Mouse (Mus musculus) neural tube, embryonic 13.5 days (tissue): ENCODE measurements around the gene Ppp1r14c. TPM values are rescaled to one million over a fixed set of nuclear protein-coding genes. Genes with fewer than 3 reads are reported as not detected.

ENCODE experiments used
- ATAC-seq: fragments of 200-750 bp; cut with Nextera tagmentation; 2 replicates; pipeline ENCODE4 v1.8.0; 2017; ENCODE audit warnings: low read depth, mild to moderate bottlenecking, moderate TSS enrichment, moderate library complexity
- H3K27ac ChIP-seq: fragments of 300-500 bp; sonication (generic); replicated peaks from 2 replicates; pipeline ENCODE4 v1.5.1; 2015; ENCODE audit warnings: moderate library complexity, mild to moderate bottlenecking, inconsistent platforms
- H3K27me3 ChIP-seq: fragments of 300-500 bp; sonication (generic); 2 replicates; pipeline ENCODE4 v1.6.1; 2015; ENCODE audit warnings: mild to moderate bottlenecking, inconsistent platforms
- H3K36me3 ChIP-seq: fragments of 300-500 bp; sonication (generic); 2 replicates; pipeline ENCODE4 v1.6.1; 2015; ENCODE audit warnings: mild to moderate bottlenecking, inconsistent platforms
- H3K4me1 ChIP-seq: fragments of 300-500 bp; sonication (generic); replicated peaks from 2 replicates; pipeline ENCODE4 v1.6.1; 2015; ENCODE audit warnings: inconsistent platforms
- H3K4me2 ChIP-seq: fragments of 300-500 bp; sonication (generic); 2 replicates; pipeline ENCODE4 v1.6.1; 2015; ENCODE audit warnings: inconsistent platforms, mild to moderate bottlenecking, moderate library complexity
- H3K4me3 ChIP-seq: fragments of 300-500 bp; sonication (generic); 2 replicates; pipeline ENCODE4 v1.5.1; 2015; ENCODE audit warnings: mild to moderate bottlenecking, inconsistent platforms
- H3K9ac ChIP-seq: fragments of 300-500 bp; sonication (generic); 2 replicates; pipeline ENCODE4 v1.6.1; 2015; ENCODE audit warnings: moderate library complexity, mild to moderate bottlenecking, inconsistent platforms
- H3K9me3 ChIP-seq: fragments of 300-500 bp; sonication (generic); 2 replicates; pipeline ENCODE4 v1.6.1; 2016; ENCODE audit warnings: inconsistent platforms
- WGBS: fragments of 180-500 bp; shearing (Covaris S2); methylation state at CpG from one replicate; pipeline ENCODE4 v1.1.7; 2015; 5-methylcytosine and 5-hydroxymethylcytosine counted together
- polyA plus RNA-seq: library from polyadenylated mRNA; unstranded; fragments of >200 nt; fragmentation: Nextera tagmentation; extraction: Ambion mirVana; gene quantifications from 2 replicates; pipeline ENCODE4 v1.2.1, GENCODE M21; 2015

The Ppp1r14c gene
- polyA plus RNA-seq, result 42.2 and 47.1 TPM in 2 replicates

DNA sequence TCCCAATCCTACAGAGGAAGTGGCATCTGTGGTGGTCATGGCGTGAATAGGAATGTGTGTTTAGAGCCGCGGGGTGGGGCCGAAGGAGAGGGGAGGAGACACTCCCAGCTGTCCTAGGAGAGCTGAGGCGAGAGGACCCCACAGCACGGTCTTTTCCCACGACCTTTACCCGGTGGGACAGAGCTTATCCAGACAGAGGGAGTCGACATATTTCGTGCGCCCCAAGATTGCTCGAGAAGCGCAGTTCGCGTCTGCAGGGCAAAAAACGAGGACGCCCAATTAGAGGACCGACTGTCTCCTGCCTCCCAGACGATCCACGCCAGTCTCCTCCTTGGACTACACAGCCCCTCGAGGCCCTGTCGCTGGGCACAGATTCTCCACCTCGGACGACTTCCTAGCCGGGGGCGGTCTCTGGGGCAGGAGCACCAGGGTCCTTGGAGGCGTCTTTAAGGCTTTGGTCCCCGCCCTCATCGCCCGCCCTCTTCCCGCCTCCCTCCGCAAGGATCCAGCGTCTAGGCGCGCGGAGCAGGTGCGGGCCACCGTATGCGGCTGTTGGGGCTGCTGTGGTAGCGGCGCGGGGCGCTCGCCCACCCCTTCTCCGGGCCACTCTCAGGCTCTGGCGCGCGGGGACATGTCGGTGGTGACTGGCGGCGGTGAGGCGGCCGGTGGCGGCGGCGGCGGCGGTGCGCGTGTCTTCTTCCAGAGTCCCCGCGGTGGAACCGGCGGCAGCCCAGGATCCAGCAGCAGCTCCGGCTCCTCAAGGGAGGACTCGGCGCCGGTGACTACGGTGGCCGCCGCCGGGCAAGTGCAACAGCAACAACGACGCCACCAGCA lies at the start of gene Ppp1r14c:
Gene Ppp1r14c, plus strand, starts transcription at position 22 of the 834 bp plus-strand sequence.
- H3K27ac ChIP-seq, result peak within 1 kb of the TSS; percentile 87
- WGBS, result under 1% methylated on average over 73 of the region's 74 CpGs
- ATAC-seq, result peak; percentile 93
- 0 out of 2 replicates have a peak, but pooled peaks cover 5% of the 10 kb centered on the region for H3K27me3 ChIP-seq
- H3K4me1 ChIP-seq, result peaks cover 18% of the 10 kb centered on the region
- H3K36me3 ChIP-seq, result no peaks in the 10 kb centered on the region
- H3K4me2 ChIP-seq, result peak within 1 kb of the TSS; percentile 78
- H3K9ac ChIP-seq, result peak within 1 kb of the TSS; percentile 76
- H3K4me3 ChIP-seq, result peak within 1 kb of the TSS; percentile 69
- H3K9me3 ChIP-seq, result no peaks in the 10 kb centered on the region; the same call in 1 of the 2 replicates

DNA sequence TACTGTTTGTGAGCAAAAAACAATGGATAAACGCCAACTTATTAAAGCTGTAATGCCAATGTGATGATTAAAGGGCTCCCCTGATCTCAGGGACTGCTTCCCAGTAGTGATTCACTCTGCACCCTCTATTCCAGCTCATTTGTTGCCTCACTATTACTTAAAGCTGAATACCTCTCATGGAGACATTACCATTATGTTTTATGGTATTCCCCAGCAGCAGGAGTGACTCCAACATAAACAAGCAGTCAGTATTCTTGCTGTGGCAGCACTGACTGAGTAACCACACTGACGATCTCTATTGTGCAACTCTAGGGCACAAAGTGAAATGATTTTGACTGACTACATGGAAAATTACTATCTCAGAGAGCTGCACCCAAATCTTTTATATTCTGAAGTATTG lies 44.5 kb upstream of the Ppp1r14c start:
- Histone ChIP-seq H3K36me3 (no peaks in the 10 kb centered on the region), H3K4me2 (no peak overlapping the region), H3K9me3 (no peaks in the 10 kb centered on the region), H3K4me3 (no peak overlapping the region), H3K27ac (no peak overlapping the region), H3K4me1 (no peaks in the 10 kb centered on the region), H3K27me3 (no peaks in the 10 kb centered on the region), H3K9ac (no peak overlapping the region)
- 87% methylated on average over 2 of the region's 2 CpGs for WGBS
- ATAC-seq, result no peak

DNA sequence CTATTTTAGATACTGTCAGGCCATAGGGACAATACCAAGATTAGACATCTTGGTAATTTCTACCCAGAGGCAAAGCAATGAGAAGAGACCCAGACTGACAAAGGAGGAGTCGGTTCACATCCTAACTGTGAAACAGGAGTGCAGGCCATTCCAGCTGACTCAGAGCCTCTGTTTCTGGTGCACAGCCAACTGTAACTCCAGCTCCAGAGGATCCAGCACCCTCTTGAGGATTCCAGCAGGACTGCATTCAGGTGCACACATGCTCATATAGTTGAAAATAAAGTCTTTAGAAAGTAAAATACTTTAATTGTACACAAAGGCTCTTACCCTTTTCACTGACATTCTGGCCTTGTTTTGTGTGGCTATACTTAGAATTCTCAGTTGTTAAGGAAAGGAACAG lies 40.4 kb upstream of the Ppp1r14c start:
- Histone ChIP-seq H3K4me3 (no peak overlapping the region), H3K4me2 (no peak overlapping the region), H3K27ac (no peak overlapping the region), H3K36me3 (no peaks in the 10 kb centered on the region), H3K27me3 (no peaks in the 10 kb centered on the region), H3K9me3 (no peaks in the 10 kb centered on the region), H3K9ac (no peak overlapping the region), H3K4me1 (no peaks in the 10 kb centered on the region)
- WGBS, result 88% methylated on average over 1 of the region's 1 CpGs
- ATAC-seq, result no peak

DNA sequence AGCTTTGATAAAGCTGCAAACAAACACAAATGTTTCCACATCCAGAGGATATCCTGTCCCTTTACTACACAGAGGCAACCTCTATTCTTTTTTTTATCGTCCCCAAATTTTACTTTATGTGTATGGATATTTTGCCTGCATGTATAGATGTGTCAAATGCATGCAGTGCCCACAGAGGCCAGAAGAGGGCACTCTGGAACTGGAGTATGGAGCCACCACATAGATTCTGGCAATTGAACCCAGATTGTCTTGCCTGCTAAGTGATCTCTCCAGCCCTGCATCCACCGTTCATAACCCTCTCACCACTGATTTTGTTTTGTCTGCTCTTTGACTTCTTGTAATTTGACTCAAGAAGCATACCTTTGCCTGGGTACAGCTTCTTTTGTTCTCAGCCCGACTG lies 33.0 kb upstream of the Ppp1r14c start:
- no peaks in the 10 kb centered on the region for H3K4me1 ChIP-seq
- WGBS, result 28% methylated on average over 3 of the region's 3 CpGs
- H3K27me3 ChIP-seq, result no peaks in the 10 kb centered on the region
- no peak overlapping the region for H3K4me3 ChIP-seq
- no peaks in the 10 kb centered on the region for H3K36me3 ChIP-seq
- H3K4me2 ChIP-seq, result no peak overlapping the region
- H3K9ac ChIP-seq, result no peak overlapping the region
- H3K9me3 ChIP-seq, result no peaks in the 10 kb centered on the region
- no peak overlapping the region for H3K27ac ChIP-seq
- peak; percentile 80 for ATAC-seq

DNA sequence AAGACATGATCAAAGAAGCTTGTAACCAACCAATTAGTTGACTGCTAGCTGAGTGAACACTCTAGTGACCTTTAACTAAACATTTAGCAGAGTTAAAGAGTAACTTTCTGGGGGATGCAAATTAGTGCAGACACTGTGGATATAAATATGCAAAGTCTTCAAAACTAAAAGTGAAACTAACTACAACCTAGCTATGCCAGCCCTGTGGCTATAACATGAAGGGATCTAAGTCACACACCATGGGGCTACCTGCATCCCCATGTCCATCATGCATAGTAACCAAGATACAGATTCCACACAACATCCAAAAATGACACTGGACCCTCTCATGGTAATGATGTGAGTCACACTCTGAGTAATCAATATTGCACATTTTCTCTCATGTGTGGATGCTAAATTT lies 31.3 kb upstream of the Ppp1r14c start:
- Histone ChIP-seq H3K4me1 (no peaks in the 10 kb centered on the region), H3K4me2 (no peak overlapping the region), H3K27me3 (no peaks in the 10 kb centered on the region), H3K27ac (no peak overlapping the region), H3K4me3 (no peak overlapping the region), H3K9ac (no peak overlapping the region), H3K9me3 (no peaks in the 10 kb centered on the region), H3K36me3 (no peaks in the 10 kb centered on the region)
- ATAC-seq, result no peak

DNA sequence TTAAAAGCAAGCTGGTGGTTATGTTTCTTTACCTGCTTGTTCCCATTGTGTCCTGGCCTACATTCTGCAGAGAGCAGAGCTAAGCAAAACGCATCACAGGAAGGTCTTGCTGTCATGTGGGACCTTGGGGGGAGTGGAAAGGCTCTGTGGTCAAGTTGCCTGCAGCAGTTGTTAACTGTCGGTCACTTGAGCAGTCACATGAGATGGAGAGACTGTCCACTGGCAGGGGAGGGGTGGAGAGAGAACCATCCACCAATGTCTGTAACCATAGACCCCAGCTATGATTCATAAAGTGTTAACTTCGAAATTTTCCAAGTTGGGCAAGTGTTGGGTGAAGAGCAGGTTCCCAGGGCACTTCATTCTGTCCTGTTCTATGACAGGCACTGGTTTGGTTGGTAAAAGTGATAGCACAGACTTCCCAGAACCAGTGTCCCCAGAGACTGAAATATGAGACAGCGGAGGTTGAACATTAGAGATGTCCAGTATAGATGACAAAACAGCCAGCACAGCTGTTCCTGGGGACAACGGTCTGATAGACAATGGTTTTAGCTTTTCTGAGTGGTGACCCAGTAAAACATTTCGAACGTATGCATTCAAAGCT lies 29.0 kb upstream of the Ppp1r14c start:
- Histone ChIP-seq H3K27ac (no peak overlapping the region), H3K9me3 (no peaks in the 10 kb centered on the region), H3K4me3 (no peak overlapping the region), H3K4me2 (no peak overlapping the region), H3K27me3 (no peaks in the 10 kb centered on the region), H3K9ac (no peak overlapping the region), H3K36me3 (no peaks in the 10 kb centered on the region), H3K4me1 (no peaks in the 10 kb centered on the region)
- 74% methylated on average over 7 of the region's 7 CpGs for WGBS
- no peak for ATAC-seq

DNA sequence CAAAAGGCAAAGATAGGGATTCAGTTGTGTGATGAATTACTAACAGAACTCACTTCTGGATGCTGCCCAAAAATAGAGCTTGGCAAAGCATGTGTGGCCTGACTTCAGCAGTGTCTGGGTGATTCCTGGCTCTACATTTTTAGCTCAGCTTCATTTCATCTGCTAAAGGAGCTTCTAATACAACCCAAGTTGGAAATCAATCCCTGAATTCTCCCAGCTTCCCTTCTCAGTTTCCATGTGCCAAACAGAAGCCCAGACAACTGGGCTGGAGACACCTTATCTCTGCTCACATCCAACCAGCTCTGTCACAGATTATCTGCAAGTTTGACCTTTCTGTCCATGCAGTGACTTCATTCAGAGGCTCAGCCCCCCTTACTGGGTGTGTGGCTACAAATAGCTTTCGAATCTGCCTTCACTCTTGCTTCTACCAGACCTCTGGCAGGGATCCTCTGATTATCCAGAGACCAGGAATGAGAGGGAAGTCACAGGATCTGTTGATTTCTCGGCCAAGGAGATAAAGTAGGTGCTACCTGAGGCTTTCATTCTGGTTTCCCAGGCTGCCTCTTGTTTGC lies 28.4 kb upstream of the Ppp1r14c start:
- no peaks in the 10 kb centered on the region for H3K36me3 ChIP-seq
- WGBS, result 69% methylated on average over 2 of the region's 2 CpGs
- no peak overlapping the region for H3K4me3 ChIP-seq
- no peaks in the 10 kb centered on the region for H3K9me3 ChIP-seq
- no peak overlapping the region for H3K27ac ChIP-seq
- no peak for ATAC-seq
- no peak overlapping the region for H3K9ac ChIP-seq
- H3K27me3 ChIP-seq, result no peaks in the 10 kb centered on the region
- no peaks in the 10 kb centered on the region for H3K4me1 ChIP-seq
- H3K4me2 ChIP-seq, result no peak overlapping the region

DNA sequence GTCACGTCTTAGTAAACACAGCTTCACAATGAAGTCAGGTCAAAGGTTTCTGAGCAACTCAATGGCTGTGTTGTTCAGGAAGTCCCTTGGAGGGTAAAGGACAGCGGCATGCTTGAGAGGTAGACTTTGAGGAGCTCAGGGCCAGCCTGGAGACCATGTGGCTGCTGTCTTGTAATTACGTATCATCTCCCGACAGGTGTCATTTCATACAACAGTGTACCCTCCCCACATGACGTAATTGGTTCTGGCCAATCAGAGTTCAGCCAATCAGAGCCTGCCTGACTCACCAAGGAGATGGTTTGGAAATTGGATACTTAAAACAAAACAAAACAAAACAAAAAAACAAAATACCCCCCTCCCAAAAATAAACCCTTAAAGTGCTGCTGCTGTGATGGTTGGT lies 20.2 kb upstream of the Ppp1r14c start:
- 57% methylated on average over 5 of the region's 5 CpGs for WGBS
- Histone ChIP-seq H3K9me3 (no peaks in the 10 kb centered on the region), H3K27me3 (no peaks in the 10 kb centered on the region), H3K4me1 (no peaks in the 10 kb centered on the region), H3K36me3 (no peaks in the 10 kb centered on the region), H3K4me3 (no peak overlapping the region), H3K4me2 (no peak overlapping the region), H3K27ac (no peak overlapping the region), H3K9ac (no peak overlapping the region)
- ATAC-seq, result no peak

DNA sequence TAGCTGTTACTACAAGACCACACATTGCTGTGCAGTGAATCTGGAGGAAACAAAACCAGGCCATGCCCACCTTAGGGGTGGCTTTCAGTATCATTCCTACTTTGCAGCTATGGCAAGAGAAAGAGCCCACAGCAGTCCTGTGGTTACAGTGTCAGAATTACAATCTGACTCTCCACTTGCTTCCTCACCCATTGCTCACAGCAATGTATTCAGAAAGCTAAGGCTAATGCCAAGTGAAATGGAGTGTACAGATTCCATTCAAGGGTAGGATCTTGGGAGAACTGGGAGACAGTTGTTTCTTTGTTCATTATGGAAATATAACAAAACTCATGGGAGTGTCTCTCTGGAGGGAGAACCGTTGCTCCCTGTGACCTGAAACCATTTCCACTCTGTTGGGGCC lies 6.3 kb upstream of the Ppp1r14c start:
- no peak for ATAC-seq
- Histone ChIP-seq H3K4me1 (no peaks in the 10 kb centered on the region), H3K4me2 (no peak overlapping the region), H3K27me3 (no peaks in the 10 kb centered on the region), H3K9ac (no peak overlapping the region), H3K27ac (no peak overlapping the region), H3K9me3 (no peaks in the 10 kb centered on the region), H3K36me3 (no peaks in the 10 kb centered on the region), H3K4me3 (no peak overlapping the region)
- WGBS, result 26% methylated on average over 1 of the region's 1 CpGs

DNA sequence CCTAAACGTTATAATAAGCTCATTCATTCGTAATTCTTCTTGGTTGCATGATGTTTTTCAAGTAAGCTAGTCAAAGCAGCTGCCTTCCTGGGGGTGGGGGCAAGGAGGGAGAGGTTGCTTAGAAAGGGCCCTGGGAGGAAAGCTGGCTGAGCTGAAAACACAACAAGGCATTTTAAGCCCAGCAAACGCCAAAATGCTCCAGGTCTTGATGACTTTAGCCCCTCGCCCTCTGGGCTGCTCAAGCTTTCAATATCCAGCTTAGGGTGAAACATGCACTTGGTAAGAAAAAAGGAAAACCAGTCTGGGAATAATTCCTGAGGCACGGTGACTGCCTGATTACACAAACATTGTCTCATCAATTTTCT lies 204 bp upstream of the Ppp1r14c start:
- Histone ChIP-seq H3K9me3 (no peaks in the 10 kb centered on the region; the same call in 1 of the 2 replicates), H3K36me3 (no peaks in the 10 kb centered on the region), H3K27ac (peak overlapping the region; percentile 87), H3K4me2 (peak overlapping the region; percentile 78), H3K4me1 (peaks cover 18% of the 10 kb centered on the region), H3K4me3 (peak overlapping the region; percentile 69), H3K9ac (peak overlapping the region; percentile 76), H3K27me3 (0 out of 2 replicates have a peak, but pooled peaks cover 5% of the 10 kb centered on the region)
- peak; percentile 33 for ATAC-seq
- WGBS, result 11% methylated on average over 5 of the region's 5 CpGs

DNA sequence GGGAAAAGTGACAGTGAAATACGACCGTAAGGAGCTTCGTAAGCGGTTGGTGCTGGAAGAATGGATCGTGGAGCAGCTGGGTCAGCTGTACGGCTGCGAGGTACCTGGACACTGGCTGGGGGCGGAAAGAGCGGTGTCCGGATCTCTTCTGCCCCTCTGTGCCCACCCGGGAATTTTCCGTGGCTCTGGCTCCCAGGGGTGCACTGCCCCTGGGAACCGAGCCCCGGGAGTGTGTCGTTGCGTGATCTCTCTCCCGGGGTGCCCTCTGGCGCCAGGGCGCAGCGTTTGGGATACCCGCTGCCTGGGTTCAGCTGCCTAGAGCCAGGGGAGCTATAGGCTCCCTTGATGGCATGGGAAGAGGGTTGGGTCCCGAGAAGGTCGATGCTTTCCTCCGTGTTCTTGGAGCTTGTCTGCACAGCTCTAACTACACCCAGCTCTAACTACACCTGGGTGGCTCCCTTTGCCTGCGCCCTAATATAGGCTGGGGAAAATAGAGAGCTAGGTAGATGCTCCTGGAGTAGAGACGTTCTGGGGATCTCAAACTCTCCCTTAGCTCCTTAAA lies 1.1 kb downstream of the Ppp1r14c start:
- peak overlapping the region; percentile 78 for H3K4me2 ChIP-seq
- peak overlapping the region; percentile 76 for H3K9ac ChIP-seq
- H3K4me1 ChIP-seq, result peaks cover 18% of the 10 kb centered on the region
- H3K4me3 ChIP-seq, result peak overlapping the region; percentile 69
- no peaks in the 10 kb centered on the region for H3K36me3 ChIP-seq
- H3K9me3 ChIP-seq, result no peaks in the 10 kb centered on the region; the same call in 1 of the 2 replicates
- 0 out of 2 replicates have a peak, but pooled peaks cover 5% of the 10 kb centered on the region for H3K27me3 ChIP-seq
- ATAC-seq, result peak; percentile 68
- WGBS, result 1% methylated on average over 26 of the region's 26 CpGs
- peak overlapping the region; percentile 87 for H3K27ac ChIP-seq

DNA sequence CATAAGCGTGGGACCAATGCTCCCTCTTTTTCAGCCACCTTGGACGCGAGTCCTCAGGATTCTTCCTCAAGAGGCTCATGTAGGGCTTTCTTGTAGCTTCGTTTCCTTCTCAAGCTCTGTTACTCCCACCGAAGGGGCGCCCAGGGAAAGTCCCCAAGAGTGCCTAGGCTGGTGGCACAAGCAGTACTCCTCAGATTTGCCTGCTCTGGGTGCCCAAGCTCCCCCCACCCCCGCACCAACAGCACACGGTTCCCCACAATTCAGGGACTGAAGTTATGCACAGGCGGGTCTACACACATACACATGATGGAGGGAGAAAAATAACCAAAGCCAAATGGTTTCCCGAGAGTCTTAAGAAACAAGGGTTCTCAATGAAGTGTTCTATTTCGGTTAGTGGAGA lies 1.6 kb downstream of the Ppp1r14c start:
- WGBS, result 29% methylated on average over 11 of the region's 11 CpGs
- Histone ChIP-seq H3K9ac (peak overlapping the region; percentile 76), H3K27me3 (0 out of 2 replicates have a peak, but pooled peaks cover 5% of the 10 kb centered on the region), H3K9me3 (no peaks in the 10 kb centered on the region; the same call in 1 of the 2 replicates), H3K4me2 (peak overlapping the region; percentile 78), H3K4me3 (peak overlapping the region; percentile 69), H3K36me3 (no peaks in the 10 kb centered on the region), H3K4me1 (peaks cover 18% of the 10 kb centered on the region), H3K27ac (peak overlapping the region; percentile 87)
- no peak for ATAC-seq
